Mouse (Mus musculus): Measurements from ENCODE around the gene Sectm1b.

DNA sequence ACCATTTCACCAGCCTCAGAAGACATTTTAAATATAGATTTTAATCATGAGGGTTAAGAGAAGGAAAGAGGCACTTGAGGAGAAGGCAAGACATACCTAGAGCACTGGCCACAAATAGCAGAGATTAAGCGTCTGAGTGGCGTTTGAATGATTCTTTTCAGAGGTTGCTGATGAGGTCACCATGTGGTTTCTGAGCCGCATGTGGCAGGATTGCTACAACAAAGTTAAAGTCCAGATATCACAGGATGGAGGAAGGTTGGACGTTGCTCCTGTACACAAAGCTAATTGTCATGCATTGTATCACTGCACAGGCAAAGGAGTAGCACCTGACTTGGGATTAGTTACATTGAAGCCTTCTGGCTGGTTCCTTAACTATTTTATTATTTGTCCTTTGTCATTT lies 22.9 kb upstream of the Sectm1b start:
- no peak for TF ChIP-seq GATA1 (IDR thresholded peaks at IDR 0.05; ENCODE audit: low read length)
- no peak for TF ChIP-seq TAL1 (IDR thresholded peaks at IDR 0.05; ENCODE audit: low read length)

Data from erythroblast, embryonic 14.5 days (primary cell).